Comparison of ENCODE assay signal across 8 mouse cellular contexts in the genomic region with DNA sequence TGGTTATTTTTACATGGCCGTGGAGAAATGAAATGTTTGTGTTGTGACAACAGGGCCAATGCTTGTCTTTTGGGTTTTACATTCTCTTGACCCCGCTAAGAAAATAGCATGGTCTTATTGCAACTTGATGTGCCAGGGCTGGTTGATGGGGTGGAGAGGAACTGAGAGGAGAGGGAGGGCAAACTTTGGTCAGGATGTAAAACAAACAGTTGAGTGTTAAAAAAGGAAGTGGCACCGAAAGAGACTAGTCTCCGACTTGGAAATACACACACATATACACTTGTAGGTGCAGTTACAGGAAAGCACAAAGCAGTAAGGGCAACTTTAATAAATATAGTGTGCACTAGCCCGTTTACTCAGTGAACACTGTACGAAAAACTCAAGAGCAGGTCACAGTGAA. TPM values are rescaled to one million over a fixed set of nuclear protein-coding genes. Genes with fewer than 3 reads are reported as not detected.
DNase-seq lines count a peak whose midpoint lies in the region; ATAC-seq and TF ChIP-seq lines count a peak whose summit lies in the region.

No protein-coding gene starts in this region.

- H3K27me3 ChIP-seq in intestine, postnatal 0 days (replicated peaks; ENCODE audit: control insufficient read depth, insufficient read depth, low read length), result no peaks in the 10 kb centered on the region
- H3K27me3 ChIP-seq in intestine, embryonic 16.5 days (replicated peaks; ENCODE audit: control insufficient read depth, insufficient read depth, low read length), result no peaks in the 10 kb centered on the region
- no peaks in the 10 kb centered on the region for H3K27me3 ChIP-seq in G1E (ENCODE audit: insufficient read depth, low read length)
- H3K27me3 ChIP-seq in embryonic facial prominence, embryonic 15.5 days, result no peaks in the 10 kb centered on the region

- peaks cover 16% of the 10 kb centered on the region for H3K36me3 ChIP-seq in intestine, postnatal 0 days (ENCODE audit: control insufficient read depth, insufficient read depth)
- H3K36me3 ChIP-seq in intestine, embryonic 16.5 days (ENCODE audit: control insufficient read depth, insufficient read depth, low read length), result peaks cover 8% of the 10 kb centered on the region; the same call in 1 of the 2 replicates
- peaks cover 53% of the 10 kb centered on the region for H3K36me3 ChIP-seq in G1E (replicated peaks)
- peaks cover 28% of the 10 kb centered on the region for H3K36me3 ChIP-seq in embryonic facial prominence, embryonic 15.5 days

- no peak for ATAC-seq in intestine, postnatal 0 days
- no peak for ATAC-seq in intestine, embryonic 16.5 days
- ATAC-seq in G1E (ENCODE audit: extremely low read depth, insufficient number of reproducible peaks, low FRiP score, poor library complexity, severe bottlenecking), result no peak
- no peak for ATAC-seq in embryonic facial prominence, embryonic 15.5 days (ENCODE audit: insufficient number of reproducible peaks, low FRiP score, low TSS enrichment, low read depth)
- peak; percentile 47 for ATAC-seq in megakaryocyte, adult 5-6 weeks (ENCODE audit: poor library complexity, severe bottlenecking)

- DNase-seq in G1E (ENCODE audit: low spot score), result no peak
- DNase-seq in retina, postnatal 1 day, result no peak
- DNase-seq in layer of hippocampus, adult 11-12 months (ENCODE audit: low spot score), result no peak
- no peak for DNase-seq in kidney, adult 9 months

- no peak for TF ChIP-seq CTCF in intestine, postnatal 0 days (IDR thresholded peaks at IDR 0.05; ENCODE audit: low read depth)
- no peak for TF ChIP-seq CTCF in G1E (IDR thresholded peaks at IDR 0.05; ENCODE audit: low read depth, low read length)

- 73% methylated on average over 6 of the region's 6 CpGs for WGBS in intestine, postnatal 0 days
- 86% methylated on average over 6 of the region's 6 CpGs for WGBS in intestine, embryonic 16.5 days
- WGBS in embryonic facial prominence, embryonic 15.5 days, result 83% methylated on average over 6 of the region's 6 CpGs

- no peak overlapping the region for H3K9ac ChIP-seq in intestine, postnatal 0 days (ENCODE audit: low read depth, low read length)
- H3K9ac ChIP-seq in intestine, embryonic 16.5 days (ENCODE audit: low read depth, low read length), result no peak overlapping the region
- no peak overlapping the region for H3K9ac ChIP-seq in embryonic facial prominence, embryonic 15.5 days

- H3K27ac ChIP-seq in intestine, postnatal 0 days (ENCODE audit: low read depth, low read length), result no peak overlapping the region
- no peak overlapping the region for H3K27ac ChIP-seq in intestine, embryonic 16.5 days (ENCODE audit: low read length)
- H3K27ac ChIP-seq in embryonic facial prominence, embryonic 15.5 days (replicated peaks), result no peak overlapping the region

- H3K4me3 ChIP-seq in intestine, postnatal 0 days (ENCODE audit: low read depth, low read length), result no peak overlapping the region
- H3K4me3 ChIP-seq in intestine, embryonic 16.5 days (ENCODE audit: low read length), result no peak overlapping the region; the same call in 1 of the 2 replicates
- peak overlapping the region; percentile 96; the same call in 1 of the 2 replicates for H3K4me3 ChIP-seq in G1E (ENCODE audit: low read depth, low read length)
- H3K4me3 ChIP-seq in embryonic facial prominence, embryonic 15.5 days (replicated peaks), result no peak overlapping the region

- no peaks in the 10 kb centered on the region for H3K4me1 ChIP-seq in intestine, postnatal 0 days (replicated peaks; ENCODE audit: control insufficient read depth, insufficient read depth, low read length)
- peaks cover 11% of the 10 kb centered on the region for H3K4me1 ChIP-seq in intestine, embryonic 16.5 days (ENCODE audit: control insufficient read depth, insufficient read depth, low read length)
- H3K4me1 ChIP-seq in G1E (ENCODE audit: insufficient read depth, low read depth, low read length), result peaks cover 18% of the 10 kb centered on the region
- peaks cover 16% of the 10 kb centered on the region for H3K4me1 ChIP-seq in embryonic facial prominence, embryonic 15.5 days

- H3K4me2 ChIP-seq in intestine, postnatal 0 days (replicated peaks; ENCODE audit: low read depth), result peak overlapping the region; percentile 70
- H3K4me2 ChIP-seq in intestine, embryonic 16.5 days (ENCODE audit: low read depth, low read length), result no peak overlapping the region
- peak overlapping the region; percentile 56; the same call in 1 of the 2 replicates for H3K4me2 ChIP-seq in embryonic facial prominence, embryonic 15.5 days (replicated peaks)

- no peaks in the 10 kb centered on the region for H3K9me3 ChIP-seq in intestine, postnatal 0 days (ENCODE audit: control insufficient read depth)
- no peaks in the 10 kb centered on the region for H3K9me3 ChIP-seq in intestine, embryonic 16.5 days (ENCODE audit: control insufficient read depth, low read length)
- no peaks in the 10 kb centered on the region for H3K9me3 ChIP-seq in G1E (replicated peaks)
- no peaks in the 10 kb centered on the region for H3K9me3 ChIP-seq in embryonic facial prominence, embryonic 15.5 days (replicated peaks)

RNA-seq across cellular contexts. Expression of a gene that starts 1.5 kb away (rescaled TPM):
- 8.7 and 9.5 TPM in 2 replicates for polyA plus RNA-seq in intestine, postnatal 0 days (2015; fragmentation: Nextera tagmentation; extraction: Ambion mirVana)
- 12.9 and 16.9 TPM in 2 replicates for polyA plus RNA-seq in intestine, embryonic 16.5 days (2015; fragmentation: Nextera tagmentation; extraction: Ambion mirVana)
- total RNA-seq in G1E (2014; fragmentation: Nextera tagmentation) (42.6 and 52.7 TPM in 2 replicates), G1E (2017) (34.3 and 40.7 TPM in 2 replicates)
- polyA plus RNA-seq in G1E (2012), result 8.1 and 11.7 TPM in 2 replicates
- 26.6 and 28.2 TPM in 2 replicates for polyA plus RNA-seq in embryonic facial prominence, embryonic 15.5 days (2015; fragmentation: Nextera tagmentation; extraction: Ambion mirVana)
- 59.7 and 62.4 TPM in 2 replicates for total RNA-seq in megakaryocyte, adult 5-6 weeks (2015)
- 86.8 and 106 TPM in 2 replicates for total RNA-seq in megakaryocyte, adult 5-6 weeks (2017)

RNA-seq across cellular contexts. Expression of a gene that starts 37.4 kb away (rescaled TPM):
- polyA plus RNA-seq in intestine, postnatal 0 days (2015; fragmentation: Nextera tagmentation; extraction: Ambion mirVana), result 25.5 and 26.4 TPM in 2 replicates
- polyA plus RNA-seq in intestine, embryonic 16.5 days (2015; fragmentation: Nextera tagmentation; extraction: Ambion mirVana), result 51.4 and 54.7 TPM in 2 replicates
- total RNA-seq in G1E (2014; fragmentation: Nextera tagmentation) (52.8 and 69.2 TPM in 2 replicates), G1E (2017) (67.0 and 76.5 TPM in 2 replicates)
- polyA plus RNA-seq in G1E (2012), result 20.9 and 23.8 TPM in 2 replicates
- 57.9 and 59.2 TPM in 2 replicates for polyA plus RNA-seq in embryonic facial prominence, embryonic 15.5 days (2015; fragmentation: Nextera tagmentation; extraction: Ambion mirVana)
- total RNA-seq in megakaryocyte, adult 5-6 weeks (2015), result 28.3 and 29.8 TPM in 2 replicates
- total RNA-seq in megakaryocyte, adult 5-6 weeks (2017), result 19.4 and 23.4 TPM in 2 replicates

RNA-seq across cellular contexts. Expression of a gene that starts 53.6 kb away (rescaled TPM):
- 5.8 and 6.3 TPM in 2 replicates for polyA plus RNA-seq in intestine, postnatal 0 days (2015; fragmentation: Nextera tagmentation; extraction: Ambion mirVana)
- polyA plus RNA-seq in intestine, embryonic 16.5 days (2015; fragmentation: Nextera tagmentation; extraction: Ambion mirVana), result 7.7 and 8.0 TPM in 2 replicates
- total RNA-seq in G1E (2014; fragmentation: Nextera tagmentation), result 13.0 and 17.5 TPM in 2 replicates
- 12.9 and 15.6 TPM in 2 replicates for total RNA-seq in G1E (2017)
- 41.4 and 52.9 TPM in 2 replicates for polyA plus RNA-seq in G1E (2012)
- 4.9 and 6.6 TPM in 2 replicates for polyA plus RNA-seq in embryonic facial prominence, embryonic 15.5 days (2015; fragmentation: Nextera tagmentation; extraction: Ambion mirVana)
- 3.0 and 5.2 TPM in 2 replicates for total RNA-seq in megakaryocyte, adult 5-6 weeks (2015)
- total RNA-seq in megakaryocyte, adult 5-6 weeks (2017), result 5.0 and 8.6 TPM in 2 replicates

RNA-seq across cellular contexts. Expression of a gene that starts 53.8 kb away (rescaled TPM):
- polyA plus RNA-seq in intestine, postnatal 0 days (2015; fragmentation: Nextera tagmentation; extraction: Ambion mirVana), result 4.7 and 5.1 TPM in 2 replicates
- polyA plus RNA-seq in intestine, embryonic 16.5 days (2015; fragmentation: Nextera tagmentation; extraction: Ambion mirVana), result 14.5 and 15.7 TPM in 2 replicates
- total RNA-seq in G1E (2014; fragmentation: Nextera tagmentation), result 139 and 144 TPM in 2 replicates
- 64.6 and 67.2 TPM in 2 replicates for total RNA-seq in G1E (2017)
- 30.0 and 30.9 TPM in 2 replicates for polyA plus RNA-seq in G1E (2012)
- 21.4 and 21.7 TPM in 2 replicates for polyA plus RNA-seq in embryonic facial prominence, embryonic 15.5 days (2015; fragmentation: Nextera tagmentation; extraction: Ambion mirVana)
- total RNA-seq in megakaryocyte, adult 5-6 weeks (2015), result 32.1 and 44.4 TPM in 2 replicates
- 21.7 and 23.2 TPM in 2 replicates for total RNA-seq in megakaryocyte, adult 5-6 weeks (2017)

RNA-seq across cellular contexts. Expression of a gene that starts 55.8 kb away (rescaled TPM):
- polyA plus RNA-seq in intestine, postnatal 0 days (2015; fragmentation: Nextera tagmentation; extraction: Ambion mirVana), result 8.1 and 9.1 TPM in 2 replicates
- 13.7 and 14.5 TPM in 2 replicates for polyA plus RNA-seq in intestine, embryonic 16.5 days (2015; fragmentation: Nextera tagmentation; extraction: Ambion mirVana)
- 21.3 and 25.1 TPM in 2 replicates for total RNA-seq in G1E (2014; fragmentation: Nextera tagmentation)
- 20.7 and 27.3 TPM in 2 replicates for total RNA-seq in G1E (2017)
- polyA plus RNA-seq in G1E (2012), result 2.8 and 4.2 TPM in 2 replicates
- polyA plus RNA-seq in embryonic facial prominence, embryonic 15.5 days (2015; fragmentation: Nextera tagmentation; extraction: Ambion mirVana), result 23.9 and 25.1 TPM in 2 replicates
- 11.9 and 12.6 TPM in 2 replicates for total RNA-seq in megakaryocyte, adult 5-6 weeks (2015)
- total RNA-seq in megakaryocyte, adult 5-6 weeks (2017), result 22.7 and 24.6 TPM in 2 replicates
